Mouse (Mus musculus): ENCODE data around the gene Gpi1.
"Not testable (repeated sequence)": the region's sequence is repeated elsewhere in the genome, so short reads cannot be mapped to it uniquely, and the experiment has no call there.

The Gpi1 gene

GRCm38 (mm10) chr7:34229153-34229552, 983 bp downstream of the Gpi1 start:
- DNase-seq: no peak

GRCm38 (mm10) chr7:34228641-34229040, 1.5 kb downstream of the Gpi1 start:
- DNase-seq: no peak

GRCm38 (mm10) chr7:34226846-34227245, 3.3 kb downstream of the Gpi1 start:
- DNase-seq: no peak

- DNase-seq: no peak
Measured at GRCm38 (mm10) chr7:34226086-34226485, 4.0 kb downstream of the Gpi1 start.

DNA sequence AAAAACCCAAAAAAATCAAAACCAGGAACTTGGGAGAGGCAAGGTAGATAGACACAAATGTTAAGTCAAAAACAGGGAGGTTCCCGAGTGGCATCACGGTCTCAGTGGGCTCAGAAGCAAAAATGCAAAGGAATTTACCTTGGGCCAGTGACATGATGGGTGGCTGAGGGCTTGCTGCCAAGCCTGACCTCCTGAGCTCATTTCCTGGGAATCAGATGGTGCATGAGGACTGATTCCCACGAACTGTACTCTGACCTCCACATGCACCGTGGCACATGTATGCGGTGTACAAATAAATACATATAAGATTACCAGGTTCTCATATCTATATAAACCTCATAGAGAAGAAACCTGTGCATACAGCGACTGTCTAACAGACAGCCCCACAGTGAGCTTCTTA, 5.8 kb downstream of the Gpi1 start:
- DNase-seq: no peak

GRCm38 (mm10) chr7:34222340-34222739, 7.8 kb downstream of the Gpi1 start:
- no peak for DNase-seq

GRCm38 (mm10) chr7:34221594-34222250, 8.4 kb downstream of the Gpi1 start:
- DNase-seq: no peak

DNA sequence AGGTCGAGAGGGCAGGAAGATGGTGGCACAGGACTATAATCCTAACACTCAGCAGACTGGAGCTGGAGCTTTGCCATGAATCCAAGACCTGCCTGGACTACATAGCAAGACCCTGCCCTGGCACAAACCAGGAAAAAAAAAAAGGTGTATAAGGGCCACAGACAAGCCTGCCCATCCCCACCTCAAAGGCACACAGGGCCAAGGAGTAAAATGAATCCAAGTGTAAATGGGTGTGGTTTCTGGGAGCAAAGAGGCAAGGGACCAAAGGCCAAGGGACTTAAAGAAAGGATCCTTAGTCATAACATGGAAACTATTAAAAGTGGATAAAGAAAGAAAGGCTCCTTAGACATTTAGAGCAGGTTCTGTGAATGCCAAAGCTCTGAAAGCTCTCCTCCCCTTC, 11.6 kb downstream of the Gpi1 start:
- DNase-seq: no peak

- DNase-seq: no peak
Measured at GRCm38 (mm10) chr7:34216474-34216873, 13.7 kb downstream of the Gpi1 start.

DNA sequence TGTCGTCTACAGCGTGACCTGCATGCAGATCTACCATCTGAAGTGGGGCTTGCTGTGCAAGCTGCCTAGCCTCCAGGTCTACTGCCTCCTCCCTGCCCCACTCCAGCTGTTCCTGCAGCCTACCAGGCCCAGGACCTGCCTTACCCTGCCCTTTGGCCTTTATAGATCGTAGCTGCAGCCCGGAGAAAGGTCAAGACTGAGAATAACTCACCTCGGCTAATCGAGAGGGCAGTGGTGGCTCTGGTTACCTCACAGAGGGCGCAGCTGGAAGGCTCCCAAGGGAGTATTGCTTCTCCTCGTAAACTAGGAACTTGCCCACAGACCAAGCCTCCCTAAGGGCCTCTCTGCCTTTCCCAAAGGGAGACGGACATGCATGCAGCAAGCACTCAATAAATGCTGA, 14.7 kb downstream of the Gpi1 start:
- no peak for DNase-seq

- DNase-seq: no peak
Measured at GRCm38 (mm10) chr7:34214644-34215043, 15.5 kb downstream of the Gpi1 start.

DNA sequence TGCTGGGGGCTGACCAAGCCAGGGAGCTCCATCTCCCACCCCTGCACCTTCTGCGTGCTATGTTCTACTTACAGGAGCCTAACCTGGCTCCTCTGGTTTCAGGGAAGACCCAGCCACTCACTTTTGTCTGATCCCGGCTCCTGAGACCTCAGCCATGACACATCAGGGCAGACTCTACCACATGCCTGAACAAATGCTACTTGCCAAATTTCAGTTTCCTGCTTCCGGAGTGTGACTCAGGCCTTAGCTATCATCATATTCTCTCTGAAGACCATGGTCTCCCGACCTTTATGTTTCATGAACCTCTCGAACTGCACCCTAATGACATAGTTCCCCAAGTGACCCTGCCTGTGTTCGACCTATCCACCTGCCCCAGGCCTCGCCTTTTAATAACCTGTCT, 16.9 kb downstream of the Gpi1 start:
- no peak for DNase-seq

- DNase-seq: no peak
Measured at GRCm38 (mm10) chr7:34208027-34208745, 21.9 kb downstream of the Gpi1 start.

DNA sequence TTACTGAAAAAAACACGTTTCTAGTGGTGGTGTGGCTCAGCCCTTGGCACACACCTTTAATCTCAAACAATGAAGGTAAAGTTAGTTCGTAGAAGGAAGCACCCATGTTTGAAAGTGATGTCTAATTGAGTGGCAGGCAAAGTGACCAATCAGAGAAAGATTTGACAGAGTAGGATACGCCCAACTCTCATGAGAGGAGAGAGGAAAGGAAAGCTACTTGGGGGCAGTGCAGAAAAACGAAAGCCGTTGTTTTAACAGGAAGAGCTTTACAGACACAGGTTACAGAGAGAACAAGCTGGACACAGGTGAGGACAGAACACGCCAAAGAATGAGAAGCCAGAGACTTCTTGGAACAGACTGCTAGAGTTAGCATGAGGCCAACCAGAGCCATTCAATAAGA, 23.8 kb downstream of the Gpi1 start:
- DNase-seq: no peak

- not testable (repeated sequence) for DNase-seq
Measured at GRCm38 (mm10) chr7:34202147-34202546, 28.0 kb downstream of the Gpi1 start.

- DNase-seq: no peak
Measured at GRCm38 (mm10) chr7:34200829-34201228, 29.3 kb downstream of the Gpi1 start.

GRCm38 (mm10) chr7:34198346-34198745, 31.8 kb downstream of the Gpi1 start:
- DNase-seq: peak; percentile 66

GRCm38 (mm10) chr7:34196132-34197128, 33.7 kb downstream of the Gpi1 start, which contains the start of gene Pdcd2l:
Gene Pdcd2l, minus strand, starts transcription at chr7:34196661.
- DNase-seq: peak; percentile 95

DNA sequence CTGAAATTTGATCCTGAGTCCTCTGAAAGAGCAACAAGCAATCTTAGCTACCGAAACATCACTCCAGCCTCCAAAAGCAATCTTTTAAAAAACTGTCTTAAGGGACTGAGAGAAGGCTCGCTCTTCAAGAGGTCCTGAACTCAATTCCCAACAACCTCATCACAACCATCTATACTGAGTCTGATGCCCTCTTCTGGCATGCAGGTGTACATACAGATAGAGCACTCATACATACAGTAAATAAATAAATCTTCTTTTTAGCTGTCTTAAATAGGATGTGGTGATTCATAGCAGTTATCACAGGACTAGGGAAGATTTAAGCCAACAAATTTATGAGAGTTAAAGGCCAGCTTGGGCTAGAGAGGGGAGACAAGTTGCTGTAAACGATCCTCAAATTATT, 34.5 kb downstream of the Gpi1 start:
- DNase-seq: no peak

- DNase-seq: no peak
Measured at GRCm38 (mm10) chr7:34192825-34193224, 37.3 kb downstream of the Gpi1 start.

DNA sequence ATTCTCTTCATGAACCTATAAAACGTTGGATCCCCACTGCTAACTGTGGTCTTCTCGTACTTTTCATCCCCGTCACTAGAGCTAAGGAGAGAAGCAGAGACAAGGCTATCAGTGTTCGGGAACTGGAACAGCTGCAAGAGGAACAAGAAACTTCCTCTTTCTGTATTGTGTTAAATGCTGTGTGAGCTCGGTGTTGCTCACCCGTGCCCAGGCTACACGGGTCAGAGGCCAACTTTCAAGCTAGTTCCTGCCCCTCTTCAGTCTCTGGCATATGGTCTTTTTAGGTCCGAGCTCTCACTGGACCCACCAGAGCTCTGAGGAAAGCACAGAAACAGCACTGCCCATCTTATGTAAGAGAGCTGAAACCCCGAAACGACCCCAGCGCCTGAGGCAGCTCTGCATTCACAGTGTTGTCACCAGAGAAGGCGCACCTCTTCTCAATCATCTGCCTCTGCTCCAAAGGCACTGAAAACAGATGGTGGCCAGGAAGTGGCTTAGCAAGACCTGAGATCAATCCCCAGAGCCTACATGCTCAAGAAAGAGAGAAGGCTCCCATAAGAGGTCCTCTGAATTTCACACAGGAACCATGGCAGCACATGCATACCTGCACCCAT, 40.7 kb downstream of the Gpi1 start:
- DNase-seq: no peak

GRCm38 (mm10) chr7:34183794-34184193, 46.3 kb downstream of the Gpi1 start:
- no peak for DNase-seq

GRCm38 (mm10) chr7:34183356-34183755, 46.8 kb downstream of the Gpi1 start:
- no peak for DNase-seq
